Comparison of ENCODE assay signal across 11 mouse cellular contexts in genomic region chr11:18437834-18438611, GRCm38 (mm10).
DNase-seq lines count a peak whose midpoint lies in the region; ATAC-seq lines count a peak whose summit lies in the region.
"Had no signal": no experiment of that assay in that cellular context is flagged by ENCODE, and none has a peak within 500 bp of the region (broad histone marks: within the 10 kb centered on the region; RNA-seq: fewer than 3 reads in every experiment).

No protein-coding gene starts in this region.

- no peaks in the 10 kb centered on the region for H3K36me3 ChIP-seq in hindbrain, embryonic 15.5 days
- no peaks in the 10 kb centered on the region for H3K36me3 ChIP-seq in hindbrain, embryonic 10.5 days
- H3K36me3 ChIP-seq in stomach, embryonic 16.5 days (ENCODE audit: control insufficient read depth, insufficient read depth, low read length) = no peaks in the 10 kb centered on the region
- no peaks in the 10 kb centered on the region for H3K36me3 ChIP-seq in intestine, embryonic 15.5 days
- H3K36me3 ChIP-seq: embryonic facial prominence, embryonic 12.5 days had no signal

- no peak overlapping the region for H3K27ac ChIP-seq in hindbrain, embryonic 15.5 days (replicated peaks)
- no peak overlapping the region for H3K27ac ChIP-seq in hindbrain, embryonic 10.5 days
- no peak overlapping the region for H3K27ac ChIP-seq in stomach, embryonic 16.5 days (ENCODE audit: low read length)
- no peak overlapping the region for H3K27ac ChIP-seq in intestine, embryonic 15.5 days
- H3K27ac ChIP-seq: embryonic facial prominence, embryonic 12.5 days; macrophage had no signal

- H3K4me2 ChIP-seq in hindbrain, embryonic 15.5 days = no peak overlapping the region
- H3K4me2 ChIP-seq in stomach, embryonic 16.5 days (ENCODE audit: low read depth, low read length) = no peak overlapping the region
- no peak overlapping the region for H3K4me2 ChIP-seq in intestine, embryonic 15.5 days (replicated peaks)
- H3K4me2 ChIP-seq: embryonic facial prominence, embryonic 12.5 days had no signal

- 73% methylated on average over 6 of the region's 6 CpGs for WGBS in hindbrain, embryonic 15.5 days
- 90% methylated on average over 6 of the region's 6 CpGs for WGBS in hindbrain, embryonic 10.5 days
- 53% methylated on average over 6 of the region's 6 CpGs for WGBS in stomach, embryonic 16.5 days
- 64% methylated on average over 6 of the region's 6 CpGs for WGBS in intestine, embryonic 15.5 days

- DNase-seq in hindbrain, embryonic 10.5 days (ENCODE audit: low spot score) = no peak
- peak; percentile 21 for DNase-seq in right cerebral cortex, postnatal 4 days
- DNase-seq in right cerebral cortex, postnatal 14 days = no peak
- peak; percentile 46 for DNase-seq in embryo, embryonic 11.5 days (ENCODE audit: low read depth, low spot score)
- DNase-seq in thymus, postnatal 0 days (ENCODE audit: low spot score) = no peak
- DNase-seq: gastrocnemius, postnatal 25 days had no signal

- H3K9ac ChIP-seq in hindbrain, embryonic 15.5 days = no peak overlapping the region
- H3K9ac ChIP-seq in stomach, embryonic 16.5 days (ENCODE audit: low read length) = no peak overlapping the region
- H3K9ac ChIP-seq in intestine, embryonic 15.5 days = no peak overlapping the region
- H3K9ac ChIP-seq: embryonic facial prominence, embryonic 12.5 days had no signal

- no peaks in the 10 kb centered on the region for H3K9me3 ChIP-seq in hindbrain, embryonic 15.5 days
- H3K9me3 ChIP-seq in hindbrain, embryonic 10.5 days = no peaks in the 10 kb centered on the region
- no peaks in the 10 kb centered on the region for H3K9me3 ChIP-seq in stomach, embryonic 16.5 days (replicated peaks; ENCODE audit: control insufficient read depth, low read length)
- no peaks in the 10 kb centered on the region for H3K9me3 ChIP-seq in intestine, embryonic 15.5 days
- H3K9me3 ChIP-seq: embryonic facial prominence, embryonic 12.5 days had no signal

- no peaks in the 10 kb centered on the region for H3K27me3 ChIP-seq in hindbrain, embryonic 15.5 days
- H3K27me3 ChIP-seq in hindbrain, embryonic 10.5 days (ENCODE audit: insufficient read depth, poor library complexity, severe bottlenecking) = no peaks in the 10 kb centered on the region
- H3K27me3 ChIP-seq in stomach, embryonic 16.5 days (ENCODE audit: control insufficient read depth, insufficient read depth, low read length) = no peaks in the 10 kb centered on the region
- H3K27me3 ChIP-seq in intestine, embryonic 15.5 days (replicated peaks) = no peaks in the 10 kb centered on the region
- H3K27me3 ChIP-seq: embryonic facial prominence, embryonic 12.5 days had no signal

- peak; percentile 74 for ATAC-seq in hindbrain, embryonic 15.5 days (ENCODE audit: low FRiP score, low read depth)
- ATAC-seq in stomach, embryonic 16.5 days (ENCODE audit: insufficient read depth, low FRiP score) = peak; percentile 40; the same call in 1 of the 2 replicates
- ATAC-seq in intestine, embryonic 15.5 days = no peak

- H3K4me1 ChIP-seq in hindbrain, embryonic 15.5 days (replicated peaks) = no peaks in the 10 kb centered on the region
- no peaks in the 10 kb centered on the region for H3K4me1 ChIP-seq in hindbrain, embryonic 10.5 days (replicated peaks)
- H3K4me1 ChIP-seq in stomach, embryonic 16.5 days (ENCODE audit: control insufficient read depth, insufficient read depth, low read length) = no peaks in the 10 kb centered on the region
- no peaks in the 10 kb centered on the region for H3K4me1 ChIP-seq in intestine, embryonic 15.5 days (replicated peaks)
- H3K4me1 ChIP-seq: embryonic facial prominence, embryonic 12.5 days had no signal

- no peak overlapping the region for H3K4me3 ChIP-seq in hindbrain, embryonic 15.5 days
- no peak overlapping the region for H3K4me3 ChIP-seq in hindbrain, embryonic 10.5 days
- no peak overlapping the region for H3K4me3 ChIP-seq in stomach, embryonic 16.5 days (replicated peaks; ENCODE audit: low read length)
- H3K4me3 ChIP-seq in intestine, embryonic 15.5 days (replicated peaks) = no peak overlapping the region
- H3K4me3 ChIP-seq: embryonic facial prominence, embryonic 12.5 days had no signal

Comparison
In these comparisons a context has a peak if more than half of its experiments do, and no peak if none do; other contexts are left out.
1. DNase-seq: peak in right cerebral cortex, postnatal 4 days (single experiment) and embryo, embryonic 11.5 days (single experiment); none in hindbrain, embryonic 10.5 days (single experiment), right cerebral cortex, postnatal 14 days (single experiment) and thymus, postnatal 0 days (single experiment).